Mouse (Mus musculus): ENCODE results near the gene Dffa. TPM values are rescaled to one million over a fixed set of nuclear protein-coding genes. Genes with fewer than 3 reads are reported as not detected.
"Not testable (repeated sequence)": the region's sequence is repeated elsewhere in the genome, so short reads cannot be mapped to it uniquely, and the experiment has no call there.

Dffa gene
- polyA plus RNA-seq, 1 experiment: 12.4 TPM

GRCm38 (mm10) chr4:149101456-149101855 lies 2.5 kb upstream of the Dffa start:
- H3K4me3 ChIP-seq (replicated peaks; ENCODE audit: control insufficient read depth, low read depth, low read length): no peak overlapping the region
- peaks cover 2% of the 10 kb centered on the region; the same call in 1 of the 2 replicates for H3K4me1 ChIP-seq (ENCODE audit: control insufficient read depth, insufficient read depth, low read length)
- TF ChIP-seq CTCF (IDR thresholded peaks at IDR 0.05; ENCODE audit: control insufficient read depth, insufficient read depth, low read length) (no peak), POLR2A (IDR thresholded peaks at IDR 0.05; ENCODE audit: borderline replicate concordance, control insufficient read depth, low read depth, low read length) (no peak)
- no peak overlapping the region for H3K27ac ChIP-seq (ENCODE audit: control insufficient read depth, insufficient read depth, low read depth, low read length, poor library complexity)
- 73% methylated on average over 3 of the region's 3 CpGs for WGBS

- WGBS: 20% methylated on average over 12 of the region's 12 CpGs
- H3K4me3 ChIP-seq (replicated peaks; ENCODE audit: control insufficient read depth, low read depth, low read length): not testable (repeated sequence)
Measured at GRCm38 (mm10) chr4:149119978-149120562, 16.1 kb downstream of the Dffa start.

GRCm38 (mm10) chr4:149123432-149123831 lies 19.5 kb downstream of the Dffa start:
- 71% methylated on average over 5 of the region's 5 CpGs for WGBS
- Histone ChIP-seq H3K4me1 (ENCODE audit: control insufficient read depth, insufficient read depth, low read length) (no peaks in the 10 kb centered on the region), H3K4me3 (replicated peaks; ENCODE audit: control insufficient read depth, low read depth, low read length) (no peak overlapping the region), H3K27ac (ENCODE audit: control insufficient read depth, insufficient read depth, low read depth, low read length, poor library complexity) (no peak overlapping the region)
- no peak for TF ChIP-seq CTCF (IDR thresholded peaks at IDR 0.05; ENCODE audit: control insufficient read depth, insufficient read depth, low read length)
- TF ChIP-seq POLR2A (IDR thresholded peaks at IDR 0.05; ENCODE audit: borderline replicate concordance, control insufficient read depth, low read depth, low read length): no peak

More at GRCm38 (mm10) chr4:149119978-149120562, 16.1 kb downstream of the Dffa start:
- not testable (repeated sequence) for H3K4me1 ChIP-seq (ENCODE audit: control insufficient read depth, insufficient read depth, low read length); H3K27ac ChIP-seq (ENCODE audit: control insufficient read depth, insufficient read depth, low read depth, low read length, poor library complexity)

GRCm38 (mm10) chr4:149125341-149126114 lies 21.6 kb downstream of the Dffa start:
- H3K4me1 ChIP-seq (ENCODE audit: control insufficient read depth, insufficient read depth, low read length): no peaks in the 10 kb centered on the region
- TF ChIP-seq CTCF (IDR thresholded peaks at IDR 0.05; ENCODE audit: control insufficient read depth, insufficient read depth, low read length): no peak
- TF ChIP-seq POLR2A (IDR thresholded peaks at IDR 0.05; ENCODE audit: borderline replicate concordance, control insufficient read depth, low read depth, low read length): no peak
- WGBS: 64% methylated on average over 11 of the region's 11 CpGs
- H3K4me3 ChIP-seq (replicated peaks; ENCODE audit: control insufficient read depth, low read depth, low read length): no peak overlapping the region
- H3K27ac ChIP-seq (ENCODE audit: control insufficient read depth, insufficient read depth, low read depth, low read length, poor library complexity): no peak overlapping the region

GRCm38 (mm10) chr4:149126115-149126509 lies 22.2 kb downstream of the Dffa start:
- Histone ChIP-seq H3K4me3 (replicated peaks; ENCODE audit: control insufficient read depth, low read depth, low read length) (no peak overlapping the region), H3K4me1 (ENCODE audit: control insufficient read depth, insufficient read depth, low read length) (no peaks in the 10 kb centered on the region), H3K27ac (ENCODE audit: control insufficient read depth, insufficient read depth, low read depth, low read length, poor library complexity) (no peak overlapping the region)
- WGBS: 92% methylated on average over 6 of the region's 6 CpGs
- TF ChIP-seq CTCF (IDR thresholded peaks at IDR 0.05; ENCODE audit: control insufficient read depth, insufficient read depth, low read length): no peak
- no peak for TF ChIP-seq POLR2A (IDR thresholded peaks at IDR 0.05; ENCODE audit: borderline replicate concordance, control insufficient read depth, low read depth, low read length)

- TF ChIP-seq POLR2A (IDR thresholded peaks at IDR 0.05; ENCODE audit: borderline replicate concordance, control insufficient read depth, low read depth, low read length) (no peak), CTCF (IDR thresholded peaks at IDR 0.05; ENCODE audit: control insufficient read depth, insufficient read depth, low read length) (no peak)
- H3K27ac ChIP-seq (ENCODE audit: control insufficient read depth, insufficient read depth, low read depth, low read length, poor library complexity): no peak within 1 kb of the TSS
- H3K4me3 ChIP-seq (replicated peaks; ENCODE audit: control insufficient read depth, low read depth, low read length): no peak within 1 kb of the TSS
- no peaks in the 10 kb centered on the region for H3K4me1 ChIP-seq (ENCODE audit: control insufficient read depth, insufficient read depth, low read length)
- 80% methylated on average over 11 of the region's 11 CpGs for WGBS
Measured at GRCm38 (mm10) chr4:149126663-149127062, 22.7 kb downstream of the Dffa start, which contains the start of gene Cort. Gene Cort, minus strand, starts transcription at chr4:149126763.

- TF ChIP-seq POLR2A (IDR thresholded peaks at IDR 0.05; ENCODE audit: borderline replicate concordance, control insufficient read depth, low read depth, low read length) (no peak), CTCF (IDR thresholded peaks at IDR 0.05; ENCODE audit: control insufficient read depth, insufficient read depth, low read length) (no peak)
- no peak overlapping the region for H3K4me3 ChIP-seq (replicated peaks; ENCODE audit: control insufficient read depth, low read depth, low read length)
- peaks cover 3% of the 10 kb centered on the region; the same call in 1 of the 2 replicates for H3K4me1 ChIP-seq (ENCODE audit: control insufficient read depth, insufficient read depth, low read length)
- 91% methylated on average over 18 of the region's 18 CpGs for WGBS
- H3K27ac ChIP-seq (ENCODE audit: control insufficient read depth, insufficient read depth, low read depth, low read length, poor library complexity): no peak overlapping the region
Measured at GRCm38 (mm10) chr4:149128467-149128866, 24.5 kb downstream of the Dffa start.

- no peak for TF ChIP-seq CTCF (IDR thresholded peaks at IDR 0.05; ENCODE audit: control insufficient read depth, insufficient read depth, low read length)
- no peak for TF ChIP-seq POLR2A (IDR thresholded peaks at IDR 0.05; ENCODE audit: borderline replicate concordance, control insufficient read depth, low read depth, low read length)
- no peak overlapping the region for H3K27ac ChIP-seq (ENCODE audit: control insufficient read depth, insufficient read depth, low read depth, low read length, poor library complexity)
- no peak overlapping the region for H3K4me3 ChIP-seq (replicated peaks; ENCODE audit: control insufficient read depth, low read depth, low read length)
- WGBS: 88% methylated on average over 23 of the region's 23 CpGs
- H3K4me1 ChIP-seq (ENCODE audit: control insufficient read depth, insufficient read depth, low read length): peaks cover 3% of the 10 kb centered on the region; the same call in 1 of the 2 replicates
Measured at GRCm38 (mm10) chr4:149131021-149131752, 27.2 kb downstream of the Dffa start.

All from bone marrow, adult 2 months (tissue).